Mouse (Mus musculus) E14TG2a.4 (cell line): ENCODE results near the gene Nucb1.

Experiments
- H3K27me3 ChIP-seq: 2 replicates; pipeline ENCODE4 v1.6.1; 2014; ENCODE audit warnings: low read length, control low read depth; ENCODE audit not compliant: insufficient read depth
- H3K36me3 ChIP-seq: 2 replicates; pipeline ENCODE4 v1.6.1; 2014; ENCODE audit warnings: low read length, control low read depth; ENCODE audit not compliant: insufficient read depth
- H3K4me1 ChIP-seq: replicated peaks from 2 replicates; pipeline ENCODE4 v1.6.1; 2014; ENCODE audit warnings: low read depth, low read length, control low read depth
- H3K4me3 ChIP-seq: replicated peaks from 2 replicates; pipeline ENCODE4 v1.5.1; 2014; ENCODE audit warnings: mild to moderate bottlenecking, low read length
- H3K9me3 ChIP-seq: 2 replicates; pipeline ENCODE4 v1.6.1; 2014; ENCODE audit warnings: low read length, control low read depth
- CTCF ChIP-seq: conservative IDR thresholded peaks from 2 replicates; pipeline ENCODE4 v1.5.1; 2014; ENCODE audit warnings: low read length
- NANOG ChIP-seq: IDR thresholded peaks from 2 replicates; pipeline ENCODE4 v1.6.1; 2014; ENCODE audit warnings: borderline replicate concordance, low read length, mixed read lengths
- POU5F1 ChIP-seq: IDR thresholded peaks from 2 replicates; pipeline ENCODE4 v1.6.1; 2014; ENCODE audit warnings: low read length, borderline replicate concordance

Gene Nucb1

GRCm38 (mm10) chr7:45494548-45494947 is 15.7 kb downstream of the Nucb1 start:
- Histone ChIP-seq H3K9me3 (no peaks in the 10 kb centered on the region), H3K4me3 (peak overlapping the region; percentile 64), H3K4me1 (peaks cover 66% of the 10 kb centered on the region), H3K36me3 (peaks cover 76% of the 10 kb centered on the region), H3K27me3 (no peaks in the 10 kb centered on the region)
- TF ChIP-seq CTCF (no peak), NANOG (no peak), POU5F1 (no peak)

- H3K27me3 ChIP-seq, result no peaks in the 10 kb centered on the region
- H3K4me1 ChIP-seq, result peaks cover 75% of the 10 kb centered on the region
- H3K9me3 ChIP-seq, result no peaks in the 10 kb centered on the region
- no peak for TF ChIP-seq POU5F1
- no peak overlapping the region for H3K4me3 ChIP-seq
- peaks cover 60% of the 10 kb centered on the region for H3K36me3 ChIP-seq
Measured at GRCm38 (mm10) chr7:45492951-45493350, 17.3 kb downstream of the Nucb1 start.

GRCm38 (mm10) chr7:45492225-45492844 is 17.9 kb downstream of the Nucb1 start:
- H3K36me3 ChIP-seq, result peaks cover 57% of the 10 kb centered on the region
- H3K9me3 ChIP-seq, result no peaks in the 10 kb centered on the region
- H3K27me3 ChIP-seq, result no peaks in the 10 kb centered on the region
- TF ChIP-seq POU5F1 (no peak), CTCF (no peak), NANOG (no peak)
- H3K4me1 ChIP-seq, result peaks cover 81% of the 10 kb centered on the region
- H3K4me3 ChIP-seq, result no peak overlapping the region

DNA sequence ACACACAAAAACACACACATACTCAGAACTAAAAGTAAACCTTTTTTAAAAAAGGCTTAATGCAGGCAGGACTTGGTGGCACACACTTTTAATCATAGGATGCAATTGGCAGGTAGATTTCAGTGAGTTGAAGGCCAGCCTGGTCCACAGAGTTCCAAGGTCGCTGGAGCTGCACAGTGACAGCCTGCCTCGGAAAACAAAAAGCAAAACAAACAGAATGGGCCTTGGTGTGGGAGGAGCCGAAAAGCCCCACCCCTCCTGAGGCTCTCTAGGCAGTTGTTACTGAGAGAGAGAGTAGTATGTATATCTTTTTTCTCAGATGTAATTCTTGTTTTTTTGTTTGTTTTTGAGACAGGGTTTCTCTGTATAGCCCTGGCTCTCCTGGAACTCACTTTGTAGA is 18.9 kb downstream of the Nucb1 start:
- Histone ChIP-seq H3K4me1 (peaks cover 89% of the 10 kb centered on the region), H3K36me3 (peaks cover 58% of the 10 kb centered on the region), H3K4me3 (no peak overlapping the region), H3K9me3 (no peaks in the 10 kb centered on the region), H3K27me3 (no peaks in the 10 kb centered on the region)
- TF ChIP-seq CTCF (no peak), NANOG (no peak), POU5F1 (no peak)

DNA sequence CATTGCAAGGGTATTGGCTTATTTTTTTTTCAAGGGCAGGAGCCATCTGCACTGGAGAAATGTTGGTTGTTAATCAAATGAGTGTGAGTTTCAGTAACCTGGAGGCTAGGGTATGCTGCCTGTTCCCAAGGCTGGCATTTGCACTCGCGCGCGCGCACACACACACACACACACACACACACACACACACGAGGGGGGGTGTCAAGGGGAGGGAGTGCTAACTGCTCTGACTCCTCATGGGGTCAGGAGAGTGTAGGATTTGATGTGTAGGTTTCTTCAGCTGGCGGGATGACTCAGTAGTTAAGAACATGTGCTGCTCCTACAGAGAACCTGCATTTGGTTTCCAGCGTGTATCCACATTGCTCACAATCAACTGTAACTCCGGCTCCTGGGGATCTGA is 19.4 kb downstream of the Nucb1 start:
- no peak overlapping the region for H3K4me3 ChIP-seq
- H3K36me3 ChIP-seq, result peaks cover 58% of the 10 kb centered on the region
- peaks cover 87% of the 10 kb centered on the region for H3K4me1 ChIP-seq
- TF ChIP-seq CTCF (no peak), POU5F1 (no peak), NANOG (no peak)
- H3K27me3 ChIP-seq, result no peaks in the 10 kb centered on the region
- no peaks in the 10 kb centered on the region for H3K9me3 ChIP-seq

GRCm38 (mm10) chr7:45489578-45489977 is 20.6 kb downstream of the Nucb1 start:
- H3K4me3 ChIP-seq, result no peak overlapping the region
- peaks cover 75% of the 10 kb centered on the region for H3K4me1 ChIP-seq
- TF ChIP-seq POU5F1, result no peak
- no peak for TF ChIP-seq NANOG
- no peak for TF ChIP-seq CTCF
- no peaks in the 10 kb centered on the region for H3K27me3 ChIP-seq
- H3K36me3 ChIP-seq, result peaks cover 56% of the 10 kb centered on the region
- no peaks in the 10 kb centered on the region for H3K9me3 ChIP-seq

- Histone ChIP-seq H3K4me1 (peaks cover 64% of the 10 kb centered on the region), H3K36me3 (peaks cover 47% of the 10 kb centered on the region), H3K4me3 (peak within 1 kb of the TSS; percentile 87), H3K27me3 (no peaks in the 10 kb centered on the region), H3K9me3 (no peaks in the 10 kb centered on the region)
- no peak for TF ChIP-seq CTCF
Measured at GRCm38 (mm10) chr7:45488293-45489204, 21.7 kb downstream of the Nucb1 start, which contains the start of gene Dhdh. TSS of gene Dhdh (minus strand) at chr7:45488805.

GRCm38 (mm10) chr7:45487861-45488292 is 22.3 kb downstream of the Nucb1 start:
- peak overlapping the region; percentile 87 for H3K4me3 ChIP-seq
- H3K27me3 ChIP-seq, result no peaks in the 10 kb centered on the region
- TF ChIP-seq CTCF, result no peak
- no peak for TF ChIP-seq NANOG
- no peak for TF ChIP-seq POU5F1
- H3K36me3 ChIP-seq, result peaks cover 47% of the 10 kb centered on the region
- no peaks in the 10 kb centered on the region for H3K9me3 ChIP-seq
- H3K4me1 ChIP-seq, result peaks cover 59% of the 10 kb centered on the region
